Mouse (Mus musculus) hindbrain, embryonic 14.5 days (tissue): ENCODE results near the gene Mettl7a1. TPM values are rescaled to one million over a fixed set of nuclear protein-coding genes. Genes with fewer than 3 reads are reported as not detected.
"Not testable (repeated sequence)": the region's sequence is repeated elsewhere in the genome, so short reads cannot be mapped to it uniquely, and the experiment has no call there.

Source experiments
- ATAC-seq: fragments of 200-750 bp; cut with Nextera tagmentation; 2 replicates; pipeline ENCODE4 v1.8.0; 2017; ENCODE audit warnings: moderate number of reproducible peaks, mild to moderate bottlenecking, moderate TSS enrichment, moderate library complexity; ENCODE audit not compliant: low FRiP score
- DNase-seq: peaks from one replicate; pipeline ENCODE4 v3.0.0-alpha.2; 2015; ENCODE audit warnings: low spot score
- H3K27ac ChIP-seq: fragments of 300-500 bp; sonication (generic); 2 replicates; pipeline ENCODE4 v1.5.1; 2014; ENCODE audit warnings: mild to moderate bottlenecking, moderate library complexity
- H3K27me3 ChIP-seq: fragments of 300-500 bp; sonication (generic); 2 replicates; pipeline ENCODE4 v1.6.1; 2014; ENCODE audit warnings: mild to moderate bottlenecking, low read length, mixed read lengths; ENCODE audit not compliant: control insufficient read depth, insufficient read depth
- H3K36me3 ChIP-seq: fragments of 300-500 bp; sonication (generic); replicated peaks from 2 replicates; pipeline ENCODE4 v1.6.1; 2014; ENCODE audit not compliant: control insufficient read depth, insufficient read depth
- H3K4me1 ChIP-seq: fragments of 300-500 bp; sonication (generic); replicated peaks from 2 replicates; pipeline ENCODE4 v1.6.1; 2014; ENCODE audit warnings: antibody characterized with exemption, low read length, mixed read lengths; ENCODE audit not compliant: control insufficient read depth, insufficient read depth
- H3K4me2 ChIP-seq: fragments of 300-500 bp; sonication (generic); replicated peaks from 2 replicates; pipeline ENCODE4 v1.6.1; 2014; ENCODE audit warnings: mild to moderate bottlenecking, moderate library complexity
- H3K4me3 ChIP-seq: fragments of 300-500 bp; sonication (generic); replicated peaks from 2 replicates; pipeline ENCODE4 v1.5.1; 2014; ENCODE audit warnings: mild to moderate bottlenecking, low read length
- H3K9ac ChIP-seq: fragments of 300-500 bp; sonication (generic); 2 replicates; pipeline ENCODE4 v1.6.1; 2014
- H3K9me3 ChIP-seq: fragments of 300-500 bp; sonication (generic); 2 replicates; pipeline ENCODE4 v1.6.1; 2016; ENCODE audit warnings: low read length; ENCODE audit not compliant: control insufficient read depth
- WGBS: fragments of 180-500 bp; shearing (Covaris S2); extraction: QIAGEN DNeasy Blood & Tissue Kit; methylation state at CpG from one replicate; pipeline ENCODE4 v1.1.7; 2014; 5-methylcytosine and 5-hydroxymethylcytosine counted together
- polyA plus RNA-seq: library from polyadenylated mRNA; unstranded; fragments of >200 nt; fragmentation: Nextera tagmentation; extraction: Ambion mirVana; gene quantifications from 2 replicates; pipeline ENCODE4 v1.2.1, GENCODE M21; 2014

Mettl7a1 gene
- polyA plus RNA-seq, 1 experiment from 2014 or later = 3.1 TPM

DNA sequence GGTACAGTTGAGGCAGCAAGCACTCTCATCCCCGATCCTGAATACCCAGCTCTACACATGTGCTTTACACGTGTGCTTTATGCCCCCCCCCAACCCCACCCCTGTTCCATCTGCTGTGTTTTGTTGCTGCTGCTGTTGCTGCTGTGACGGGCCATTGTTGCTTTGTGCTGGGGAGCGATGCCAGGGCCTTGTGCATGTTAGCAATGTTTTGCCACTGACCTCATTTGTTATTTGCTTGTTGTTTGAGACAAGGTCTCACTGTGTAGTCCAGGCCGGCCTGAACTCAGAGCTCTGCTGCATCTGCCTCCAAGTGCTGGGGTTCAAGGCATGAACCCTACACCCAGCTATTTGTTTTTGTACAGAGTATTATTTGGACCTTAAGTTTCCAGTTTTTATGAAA is 13.1 kb upstream of the Mettl7a1 start:
- Histone ChIP-seq H3K4me1 (no peaks in the 10 kb centered on the region), H3K36me3 (no peaks in the 10 kb centered on the region), H3K27ac (no peak overlapping the region), H3K27me3 (no peaks in the 10 kb centered on the region), H3K9me3 (no peaks in the 10 kb centered on the region), H3K4me3 (no peak overlapping the region), H3K4me2 (no peak overlapping the region), H3K9ac (no peak overlapping the region)
- ATAC-seq (no peak), DNase-seq (no peak)
- 63% methylated on average over 5 of the region's 5 CpGs for WGBS

DNA sequence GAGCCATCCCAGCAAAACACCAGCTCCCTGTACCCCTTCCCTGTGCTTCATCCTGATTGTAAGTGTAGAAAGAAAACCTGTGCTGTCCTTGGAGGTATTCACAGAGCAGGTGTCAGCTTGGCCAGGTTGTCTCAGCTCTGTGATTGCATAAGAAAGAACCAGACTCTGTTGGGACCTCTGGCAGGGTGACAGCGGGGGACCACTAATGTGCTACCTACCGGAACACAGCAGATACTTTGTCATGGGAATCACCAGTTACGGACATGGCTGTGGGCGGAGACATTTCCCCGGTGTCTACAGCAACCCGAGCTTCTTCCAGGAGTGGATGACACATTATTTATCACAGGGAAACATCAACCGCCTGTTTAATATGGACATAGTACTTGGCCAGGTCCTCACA is 11.6 kb upstream of the Mettl7a1 start:
- Histone ChIP-seq H3K27me3 (no peaks in the 10 kb centered on the region), H3K9me3 (no peaks in the 10 kb centered on the region), H3K27ac (no peak overlapping the region), H3K4me2 (no peak overlapping the region), H3K4me1 (no peaks in the 10 kb centered on the region), H3K4me3 (no peak overlapping the region), H3K9ac (no peak overlapping the region), H3K36me3 (no peaks in the 10 kb centered on the region)
- 60% methylated on average over 7 of the region's 7 CpGs for WGBS
- no peak for ATAC-seq
- DNase-seq = no peak

DNA sequence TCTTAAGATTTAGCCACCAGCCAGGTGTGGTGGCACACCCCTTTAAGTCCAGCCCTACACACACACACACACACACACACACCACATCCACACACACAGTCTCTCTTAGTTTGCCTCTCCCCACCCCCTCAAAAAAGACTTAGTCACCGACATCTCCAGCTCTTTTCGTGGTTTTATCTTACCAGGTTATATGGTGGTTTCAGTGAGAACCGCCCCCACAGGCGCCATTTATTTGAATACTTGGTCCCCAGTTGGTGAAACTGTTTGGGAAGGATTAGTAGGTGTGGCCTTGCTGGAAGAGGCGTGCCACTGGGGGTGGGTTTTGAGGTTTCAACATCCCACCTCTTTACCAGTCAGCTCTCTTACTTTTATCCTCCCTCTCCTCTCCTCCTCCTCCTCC is 6.1 kb upstream of the Mettl7a1 start:
- Histone ChIP-seq H3K27me3 (no peaks in the 10 kb centered on the region), H3K36me3 (no peaks in the 10 kb centered on the region), H3K9me3 (no peaks in the 10 kb centered on the region), H3K9ac (no peak overlapping the region), H3K27ac (no peak overlapping the region), H3K4me1 (no peaks in the 10 kb centered on the region), H3K4me3 (no peak overlapping the region), H3K4me2 (no peak overlapping the region)
- WGBS = 95% methylated on average over 5 of the region's 5 CpGs
- ATAC-seq = no peak
- DNase-seq = no peak

DNA sequence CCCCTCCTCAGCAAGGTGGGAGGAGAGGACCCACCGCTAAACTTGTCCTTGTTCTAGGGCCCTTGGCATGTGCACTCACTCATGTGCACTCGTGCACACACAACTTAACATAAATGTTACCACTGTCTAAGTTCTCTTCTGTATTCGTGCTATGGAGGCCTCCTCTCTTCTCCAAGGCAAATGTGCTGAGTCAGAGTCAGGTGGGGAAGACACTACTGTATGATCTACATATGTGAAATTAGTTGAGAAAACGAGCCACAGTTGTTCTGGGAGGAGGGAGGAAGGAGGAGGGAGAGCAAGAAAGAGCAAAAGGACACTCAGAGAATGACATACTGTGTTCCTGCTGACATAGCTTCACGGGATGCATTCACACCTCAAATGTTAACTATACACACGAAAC is 3.4 kb upstream of the Mettl7a1 start:
- Histone ChIP-seq H3K36me3 (no peaks in the 10 kb centered on the region), H3K27me3 (no peaks in the 10 kb centered on the region), H3K4me3 (no peak overlapping the region), H3K9me3 (no peaks in the 10 kb centered on the region), H3K9ac (no peak overlapping the region), H3K27ac (no peak overlapping the region), H3K4me1 (peaks cover 4% of the 10 kb centered on the region; the same call in 1 of the 2 replicates), H3K4me2 (no peak overlapping the region)
- WGBS = 86% methylated on average over 6 of the region's 6 CpGs
- ATAC-seq (no peak), DNase-seq (no peak)

DNA sequence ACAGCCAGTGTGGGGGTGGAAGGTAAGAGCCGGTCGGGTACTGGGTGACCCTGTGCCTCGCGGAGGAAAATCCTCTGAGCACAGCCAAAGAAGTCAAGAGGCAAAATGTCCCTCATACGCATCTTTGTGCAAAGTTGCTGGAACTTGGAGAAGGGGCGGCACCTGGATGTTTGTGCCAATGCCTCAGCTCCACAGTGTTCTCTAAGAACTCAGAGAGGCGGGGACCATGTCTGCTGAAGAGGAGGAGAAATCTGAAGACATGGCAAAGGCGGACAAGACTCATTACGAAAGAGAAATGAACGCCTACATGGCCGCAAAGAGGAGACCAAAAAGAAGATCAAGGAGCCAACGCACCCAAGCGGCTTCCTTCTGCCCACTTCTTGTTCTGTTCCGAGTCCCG is 2.4 kb upstream of the Mettl7a1 start:
- Histone ChIP-seq H3K4me3 (no peak overlapping the region), H3K36me3 (no peaks in the 10 kb centered on the region), H3K4me1 (peaks cover 5% of the 10 kb centered on the region; the same call in 1 of the 2 replicates), H3K4me2 (no peak overlapping the region), H3K9ac (no peak overlapping the region), H3K27ac (no peak overlapping the region), H3K27me3 (no peaks in the 10 kb centered on the region), H3K9me3 (no peaks in the 10 kb centered on the region)
- ATAC-seq (no peak), DNase-seq (no peak)
- 59% methylated on average over 15 of the region's 15 CpGs for WGBS

DNA sequence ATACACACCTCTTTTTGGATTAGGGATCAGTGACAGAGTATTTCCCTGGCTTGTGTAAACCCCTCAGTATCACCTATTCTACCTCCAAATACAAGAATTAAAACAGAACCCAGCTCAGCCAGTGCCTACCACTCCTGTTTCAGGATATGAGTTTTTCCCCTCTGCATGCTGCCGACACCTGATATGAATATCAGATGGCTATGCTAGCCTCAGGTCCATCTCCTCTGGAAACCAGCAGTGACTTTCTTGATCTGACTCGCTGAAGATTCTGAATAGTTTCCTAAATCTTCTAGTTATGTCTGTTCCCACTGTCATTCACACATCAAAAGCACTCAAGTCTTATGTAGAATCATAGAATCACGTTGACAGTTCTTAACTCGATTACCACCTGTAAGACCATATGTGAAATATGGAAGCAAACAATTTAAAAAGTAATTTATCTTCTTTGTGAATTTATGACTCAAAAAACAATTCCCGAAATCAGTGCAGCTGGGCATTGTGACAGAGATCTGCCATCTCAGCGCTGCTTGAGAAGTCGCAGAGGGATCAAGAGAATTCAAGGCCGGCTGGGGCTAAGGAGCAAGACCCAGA is 417 bp upstream of the Mettl7a1 start:
- DNase-seq = peak; percentile 27

DNA sequence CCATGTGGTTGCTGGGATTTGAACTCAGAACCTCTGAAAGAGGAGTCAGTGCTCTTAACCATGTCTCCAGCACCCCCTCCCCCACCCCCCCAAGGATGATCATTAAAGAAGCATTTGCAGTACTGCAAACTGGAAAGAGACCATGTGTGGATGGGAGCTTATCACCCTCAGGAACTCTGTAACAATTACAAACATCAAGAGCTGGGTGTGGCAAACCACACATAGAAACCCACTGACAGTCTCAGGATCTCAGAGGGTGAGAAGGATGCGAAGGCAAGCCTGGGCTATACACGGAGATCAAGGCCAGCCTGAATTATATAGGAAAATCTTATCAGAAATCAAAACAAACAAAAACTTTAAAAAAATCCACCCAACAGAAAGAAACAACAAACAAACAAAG is 2.3 kb downstream of the Mettl7a1 start:
- 92% methylated on average over 2 of the region's 2 CpGs for WGBS
- no peak overlapping the region for H3K9ac ChIP-seq
- no peak for ATAC-seq

More for the DNA sequence above, 417 bp upstream of the Mettl7a1 start:
- peak overlapping the region; percentile 83 for H3K9ac ChIP-seq
- H3K9me3 ChIP-seq = no peaks in the 10 kb centered on the region
- 48% methylated on average over 8 of the region's 8 CpGs for WGBS
- no peak overlapping the region for H3K27ac ChIP-seq
- H3K36me3 ChIP-seq = no peaks in the 10 kb centered on the region
- H3K4me1 ChIP-seq = peaks cover 5% of the 10 kb centered on the region; the same call in 1 of the 2 replicates
- peak overlapping the region; percentile 82 for H3K4me2 ChIP-seq
- no peaks in the 10 kb centered on the region for H3K27me3 ChIP-seq
- peak overlapping the region; percentile 48 for H3K4me3 ChIP-seq
- ATAC-seq = no peak

DNA sequence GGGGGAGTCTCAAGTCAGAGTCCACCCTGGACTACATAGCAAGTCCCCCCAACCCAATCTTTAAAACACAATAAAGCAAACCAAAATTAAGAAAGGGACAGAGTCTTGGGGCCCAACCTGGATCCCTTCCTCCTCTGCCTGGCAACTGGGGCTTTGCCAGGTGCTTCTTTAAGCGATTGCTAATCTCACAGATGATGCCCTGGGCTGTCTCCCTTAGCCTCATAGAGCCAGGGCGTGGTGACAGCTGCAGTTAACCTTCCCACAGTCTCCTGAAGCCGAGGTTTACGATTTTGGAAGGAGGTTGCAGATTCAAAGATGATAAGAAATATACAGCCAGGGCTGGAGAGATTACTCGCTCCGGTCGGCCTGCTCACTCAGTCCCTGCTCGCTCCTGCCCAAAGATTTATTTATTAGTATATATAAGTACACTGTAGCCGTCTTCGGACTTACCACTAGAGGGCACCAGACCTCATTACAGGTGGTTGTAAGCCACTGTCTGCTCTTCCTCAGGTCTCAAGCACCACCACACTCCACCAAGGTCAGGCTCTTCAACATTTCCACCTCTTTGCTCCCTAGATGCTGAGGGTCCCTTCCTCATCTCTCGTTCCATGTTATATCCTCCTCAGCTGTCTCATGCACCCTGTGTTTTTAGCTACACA is 3.6 kb downstream of the Mettl7a1 start:
- not testable (repeated sequence) for H3K27me3 ChIP-seq, ATAC-seq, H3K4me3 ChIP-seq, H3K9ac ChIP-seq, H3K27ac ChIP-seq, H3K4me1 ChIP-seq, H3K4me2 ChIP-seq, H3K36me3 ChIP-seq, H3K9me3 ChIP-seq
- peak; percentile 38 for DNase-seq
- 50% methylated on average over 10 of the region's 11 CpGs for WGBS

More for the DNA sequence above, 2.3 kb downstream of the Mettl7a1 start:
- H3K9me3 ChIP-seq = no peaks in the 10 kb centered on the region
- no peaks in the 10 kb centered on the region for H3K27me3 ChIP-seq
- no peak overlapping the region for H3K4me2 ChIP-seq
- H3K27ac ChIP-seq = no peak overlapping the region
- H3K36me3 ChIP-seq = no peaks in the 10 kb centered on the region
- peaks cover 5% of the 10 kb centered on the region; the same call in 1 of the 2 replicates for H3K4me1 ChIP-seq
- no peak for DNase-seq
- H3K4me3 ChIP-seq = no peak overlapping the region

DNA sequence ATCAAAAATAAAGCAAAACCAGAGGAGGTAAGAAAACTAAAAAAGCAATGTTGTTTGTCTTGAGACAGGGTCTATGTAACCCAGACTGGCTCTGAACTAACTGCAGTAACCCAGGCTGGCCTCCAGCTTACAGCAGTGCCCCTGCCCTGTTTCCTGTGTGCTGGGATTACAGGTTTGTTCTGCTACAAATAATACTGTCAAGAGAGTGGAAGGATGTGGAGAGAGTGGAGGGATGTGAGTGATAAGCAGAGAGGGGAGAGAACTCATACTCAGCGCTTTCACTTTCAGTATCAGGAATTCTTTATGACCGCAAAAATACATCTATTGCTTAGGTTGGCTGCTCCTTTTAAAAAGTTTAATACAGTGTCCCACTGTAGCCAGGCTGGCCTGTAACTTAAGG is 8.4 kb downstream of the Mettl7a1 start:
- H3K36me3 ChIP-seq = no peaks in the 10 kb centered on the region; the same call in 1 of the 2 replicates

More for the DNA sequence above, 8.4 kb downstream of the Mettl7a1 start:
- no peak overlapping the region for H3K4me2 ChIP-seq
- H3K4me3 ChIP-seq = no peak overlapping the region
- no peaks in the 10 kb centered on the region for H3K9me3 ChIP-seq
- H3K9ac ChIP-seq = no peak overlapping the region
- no peaks in the 10 kb centered on the region for H3K27me3 ChIP-seq
- DNase-seq (no peak), ATAC-seq (no peak)
- 83% methylated on average over 2 of the region's 2 CpGs for WGBS
- H3K4me1 ChIP-seq = no peaks in the 10 kb centered on the region
- no peak overlapping the region for H3K27ac ChIP-seq
